Mouse (Mus musculus) cerebellum, adult 18-20 months (tissue): ENCODE results near the gene Mov10.
"Not testable (repeated sequence)": the region's sequence is repeated elsewhere in the genome, so short reads cannot be mapped to it uniquely, and the experiment has no call there.

Experiments
- DNase-seq, 2 experiments: peaks; one replicate each; pipeline ENCODE4 v3.0.0; 2021

The Mov10 gene

DNA sequence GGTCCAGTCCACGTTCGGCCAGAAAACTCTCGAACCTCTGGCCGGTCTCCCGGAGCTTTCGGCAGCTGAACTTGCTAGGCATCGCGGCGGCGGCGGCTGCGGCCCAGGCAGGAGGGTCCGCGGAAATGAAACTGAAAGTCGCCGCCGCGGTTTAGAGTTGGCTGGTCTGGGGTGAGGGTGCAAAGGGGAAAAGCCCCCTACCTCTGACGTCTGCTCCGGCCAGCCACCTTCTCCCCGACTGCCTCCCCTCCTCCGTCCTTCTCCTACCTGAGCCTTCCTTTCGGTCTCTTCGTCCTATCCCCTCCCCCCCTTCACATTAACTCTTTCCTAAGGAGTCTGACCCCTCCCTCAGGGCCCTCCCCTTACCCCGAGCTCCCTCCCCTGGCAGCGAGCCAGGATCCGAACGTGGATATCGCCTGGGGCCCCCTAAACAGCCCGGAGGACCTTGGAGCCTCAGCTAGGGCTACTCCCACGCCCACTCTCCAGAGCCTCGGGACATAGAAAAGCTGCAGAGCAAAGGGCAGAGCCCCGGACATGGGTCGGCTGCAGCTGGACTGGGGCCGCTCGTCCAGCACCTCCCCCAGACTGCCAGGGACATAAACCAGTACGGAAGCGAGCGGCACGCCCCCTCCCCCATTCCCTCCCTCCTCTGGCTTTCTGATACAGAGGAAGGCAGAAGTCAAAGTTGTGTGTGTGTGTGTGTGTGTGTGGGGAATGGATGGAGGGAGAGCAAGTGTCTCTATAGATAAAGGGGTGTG is at the start of gene Mov10:
Gene Mov10 (minus strand): TSS at position 573 of the 758 bp plus-strand sequence.
- peak; percentile 9 to 30 for DNase-seq

DNA sequence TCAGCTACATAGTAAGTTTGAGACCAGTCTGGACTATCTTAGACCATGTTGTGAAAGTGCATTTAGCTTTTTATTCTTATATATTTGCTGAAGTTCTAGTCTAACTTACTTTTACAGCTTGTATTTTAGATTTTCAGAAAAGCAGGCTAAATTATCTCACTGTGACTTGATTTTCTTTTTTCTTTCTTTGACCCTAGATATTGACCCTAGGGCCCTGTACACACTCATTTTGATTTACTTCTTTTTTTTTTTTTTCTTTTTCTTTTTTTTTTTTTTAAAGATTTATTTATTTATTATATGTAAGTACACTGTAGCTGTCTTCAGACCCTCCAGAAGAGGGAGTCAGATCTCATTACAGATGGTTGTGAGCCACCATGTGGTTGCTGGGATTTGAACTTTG is 48.3 kb upstream of the Mov10 start:
- not testable (repeated sequence) for DNase-seq

DNA sequence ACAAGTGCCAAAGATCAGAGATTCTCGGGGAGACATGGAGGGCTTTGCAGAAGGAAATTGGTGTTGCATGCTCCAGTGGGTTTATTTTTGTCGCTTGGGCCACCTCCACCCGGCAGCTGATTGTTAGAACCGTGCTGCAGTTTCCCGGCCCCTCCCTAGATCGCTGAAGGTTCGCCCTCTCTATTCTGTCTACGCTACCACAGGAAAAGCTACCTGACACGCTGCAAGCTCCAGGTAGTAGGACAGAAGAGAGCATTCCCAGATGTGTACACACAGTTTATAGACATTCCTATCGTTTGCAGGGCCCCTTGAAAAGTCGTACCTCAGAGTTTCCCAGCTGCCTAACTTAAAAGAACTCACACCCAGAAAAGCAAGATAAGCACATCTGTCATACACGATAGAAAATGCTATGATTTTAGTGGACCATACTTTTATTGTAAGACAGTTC is 47.0 kb upstream of the Mov10 start:
- DNase-seq = no peak

DNA sequence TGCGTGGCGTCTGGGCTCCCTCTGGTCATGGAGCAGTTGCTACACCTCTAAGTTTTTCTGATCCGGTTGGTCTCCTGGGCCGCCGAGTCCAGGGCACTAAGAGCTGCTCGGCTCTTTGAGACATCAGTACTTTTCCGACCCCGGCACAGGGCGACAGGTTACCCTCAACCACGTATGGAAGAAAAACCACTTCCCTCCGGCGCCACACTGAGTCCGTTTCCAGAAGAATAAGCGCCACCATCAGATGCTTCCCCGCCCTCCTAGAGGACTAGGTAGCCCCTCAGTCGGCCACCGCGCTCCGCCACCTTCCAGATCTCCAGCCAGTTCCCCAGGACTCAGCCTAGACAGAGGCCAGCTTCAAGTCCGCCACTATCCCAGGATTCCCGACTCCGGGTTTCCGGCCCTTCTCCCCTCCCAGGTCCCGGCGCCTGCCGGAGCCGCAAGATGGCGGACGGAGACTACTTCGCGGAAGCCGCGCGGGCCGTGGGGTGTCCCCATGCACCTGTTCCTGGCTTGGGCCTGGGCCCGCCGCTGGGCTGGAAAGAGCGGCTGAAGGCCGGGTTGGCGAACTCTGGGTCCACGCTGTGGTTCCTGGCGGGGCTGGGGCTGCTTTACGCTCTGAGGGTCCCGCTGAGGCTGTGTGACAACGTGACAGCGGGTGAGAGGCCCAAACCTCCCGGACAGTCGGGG is 46.4 kb upstream of the Mov10 start:
- DNase-seq = peak; percentile 92 to 94

DNA sequence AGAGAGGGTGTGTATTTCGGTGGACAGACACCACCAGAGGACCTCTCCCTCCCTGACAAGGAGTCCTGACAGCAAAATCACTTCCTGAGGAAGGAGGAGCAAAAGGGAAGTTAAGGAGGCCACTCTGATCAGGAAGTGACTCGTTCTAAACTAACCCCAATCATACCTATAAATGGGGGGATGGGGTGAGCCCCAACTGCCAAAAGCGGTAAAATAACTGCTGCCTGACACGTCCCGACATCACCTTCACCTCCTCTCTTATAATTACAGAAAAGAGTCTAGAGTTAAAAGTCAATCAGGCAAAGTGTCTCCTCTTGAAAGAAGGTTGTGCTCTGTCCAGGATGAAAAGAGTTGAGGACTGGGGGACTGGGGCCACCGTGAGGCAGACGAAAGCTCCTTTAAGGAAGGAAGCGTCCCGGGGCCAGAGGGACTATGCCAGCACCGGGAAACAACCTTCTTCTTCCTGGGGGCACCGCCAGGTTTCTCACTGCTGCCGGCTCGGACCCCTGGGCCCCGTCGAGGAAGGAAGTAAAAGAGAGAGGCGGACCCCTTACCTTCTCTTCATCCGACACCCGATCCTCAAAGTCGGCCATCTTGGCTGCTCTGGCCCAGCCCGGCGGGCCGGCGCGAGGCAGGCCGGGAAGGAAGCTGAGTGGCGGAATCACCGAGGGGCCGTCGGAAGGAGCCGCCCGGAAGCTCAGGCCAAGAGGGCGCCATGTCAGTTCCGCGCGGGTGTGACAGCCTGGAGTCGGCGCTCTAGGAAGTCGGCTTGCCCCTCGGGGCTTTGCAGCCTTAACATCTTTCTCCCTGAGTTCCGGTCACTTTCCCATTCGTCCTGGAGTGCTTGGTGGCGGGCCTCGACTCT is 45.7 kb upstream of the Mov10 start, which contains the start of the genes St7l and Capza1:
Gene St7l (plus strand): TSS at position 220 of the 865 bp plus-strand sequence.
Gene Capza1 (minus strand): TSS at position 720 of the 865 bp plus-strand sequence.
- DNase-seq = peak; percentile 90 to 91

DNA sequence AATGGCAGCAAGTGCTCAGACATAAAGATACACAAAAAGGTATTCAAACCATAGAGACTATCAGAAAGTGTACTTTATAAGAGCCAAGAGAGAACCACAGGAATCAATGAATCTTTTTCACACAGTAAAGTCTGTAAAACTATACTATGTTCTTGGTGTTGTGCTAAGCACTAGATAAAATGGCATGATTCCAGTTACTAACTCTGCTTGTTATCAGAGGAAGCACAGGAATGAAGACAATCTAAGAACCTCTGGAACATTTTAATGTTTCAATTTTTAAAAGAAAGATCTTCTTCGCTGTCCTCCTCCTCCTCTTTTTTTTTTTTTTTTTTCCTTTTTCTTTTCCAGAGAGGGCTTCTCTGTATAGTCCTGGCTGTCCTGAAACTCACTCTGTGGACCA is 40.2 kb upstream of the Mov10 start:
- no peak for DNase-seq

DNA sequence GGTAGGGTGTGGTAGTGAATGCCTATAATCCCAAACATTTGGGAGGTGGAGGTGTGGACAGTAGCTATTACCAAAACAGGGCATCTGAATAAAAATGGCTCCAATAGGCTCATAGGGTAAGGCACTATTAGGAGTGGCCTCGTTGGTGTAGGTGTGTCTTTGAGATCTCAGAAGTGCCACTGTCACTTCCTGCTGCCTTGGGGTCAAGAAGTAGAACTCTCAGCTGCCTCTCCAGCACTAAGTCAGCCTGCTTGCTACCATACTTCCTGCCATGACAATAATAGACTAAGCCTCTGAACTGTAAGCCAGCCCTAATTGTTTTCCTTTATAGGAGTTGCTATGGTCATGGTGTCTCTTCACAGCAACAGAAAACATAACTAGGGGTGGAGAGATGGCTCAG is 37.7 kb upstream of the Mov10 start:
- no peak for DNase-seq

DNA sequence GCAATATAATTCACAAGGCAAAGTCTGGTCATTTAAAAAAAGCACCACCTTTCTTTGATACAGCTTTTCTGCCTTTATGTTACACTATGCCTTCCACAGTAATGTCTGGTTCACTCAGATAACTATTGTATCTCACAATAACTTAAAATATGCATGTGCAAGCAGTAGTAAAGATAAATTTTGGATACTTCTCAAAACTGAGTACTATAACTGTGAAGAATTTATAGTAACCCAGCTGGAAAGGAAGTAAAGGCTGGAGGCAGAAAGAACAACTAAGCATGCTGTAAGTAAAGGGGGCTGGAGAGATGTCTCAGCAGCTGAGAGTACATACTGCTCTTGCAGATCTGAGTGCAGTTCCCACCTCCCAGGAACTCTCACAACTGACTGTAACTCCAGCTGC is 36.5 kb upstream of the Mov10 start:
- DNase-seq = no peak

DNA sequence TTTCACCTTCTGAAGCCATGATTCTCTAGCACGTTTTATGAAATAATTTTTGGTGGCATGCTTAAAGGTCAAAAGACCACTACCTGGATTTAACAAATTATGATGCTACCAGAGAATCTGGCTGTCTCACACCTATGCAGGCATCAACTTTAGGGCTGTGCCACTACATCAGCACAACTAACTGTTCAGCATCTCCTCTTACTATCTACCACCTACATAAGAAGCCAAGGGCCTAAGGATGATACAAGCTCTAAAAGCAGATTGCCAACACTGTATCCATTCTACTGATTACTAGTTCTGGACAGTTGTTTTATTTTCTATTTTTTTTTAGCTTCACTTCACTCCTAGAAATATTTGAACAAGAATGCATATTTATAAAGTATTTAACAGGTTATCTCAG is 36.1 kb upstream of the Mov10 start:
- DNase-seq = no peak

DNA sequence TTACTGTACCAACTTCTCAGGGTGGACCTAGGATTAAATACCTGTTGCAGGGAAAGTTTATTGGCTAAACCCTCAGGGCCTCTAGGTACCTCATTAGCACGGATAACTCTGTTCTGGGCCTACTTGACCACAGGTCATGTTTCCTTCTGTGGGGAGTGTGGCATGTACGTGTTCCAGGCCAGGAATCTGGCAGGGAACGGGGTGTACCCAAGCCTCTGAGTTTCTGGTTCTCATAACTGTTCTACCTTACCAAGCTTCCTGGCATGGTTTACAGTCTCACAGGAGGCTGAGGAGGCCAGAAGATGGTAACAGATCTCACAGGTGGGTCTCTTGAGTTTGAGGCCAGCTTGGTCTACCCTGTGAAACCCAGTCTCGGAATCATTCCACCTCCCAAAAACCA is 28.2 kb upstream of the Mov10 start:
- no peak for DNase-seq

DNA sequence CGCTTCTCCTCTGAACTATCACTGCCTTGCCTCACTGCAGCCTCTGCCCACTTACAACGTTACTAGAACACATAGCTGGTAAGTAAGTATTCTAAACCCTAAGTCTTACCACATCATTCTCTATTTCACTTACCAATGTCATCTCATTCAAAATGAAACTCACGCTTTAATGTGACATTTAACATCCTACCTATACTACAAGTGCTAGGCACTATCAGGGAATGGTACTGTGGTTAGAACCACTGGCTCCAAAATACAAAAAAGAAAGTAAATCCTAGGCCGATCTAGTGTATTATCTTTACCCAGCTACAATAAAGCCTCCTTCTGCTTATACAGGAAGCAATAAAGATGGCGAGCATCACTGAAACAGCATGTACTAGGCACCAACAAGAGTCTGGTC is 22.7 kb upstream of the Mov10 start:
- DNase-seq = no peak

DNA sequence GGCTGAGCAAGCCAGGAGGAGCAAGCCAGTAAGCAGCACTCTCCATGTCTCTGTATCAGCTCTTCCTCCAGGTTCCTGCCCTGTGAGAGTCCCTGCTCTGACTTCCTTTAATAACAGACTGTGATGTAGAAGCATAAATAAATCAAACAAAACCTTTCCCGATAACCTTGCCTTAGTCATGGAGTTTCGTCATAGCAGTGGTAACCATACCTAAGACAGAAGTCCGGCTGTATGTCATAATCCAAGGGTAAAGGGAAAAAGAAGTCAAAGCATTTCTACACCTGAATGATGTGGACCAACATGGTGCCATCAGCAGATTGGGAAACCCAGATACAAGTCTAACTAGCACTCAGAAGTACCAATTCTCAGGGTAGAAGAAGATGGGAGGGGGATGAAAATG is 17.4 kb upstream of the Mov10 start:
- no peak for DNase-seq

DNA sequence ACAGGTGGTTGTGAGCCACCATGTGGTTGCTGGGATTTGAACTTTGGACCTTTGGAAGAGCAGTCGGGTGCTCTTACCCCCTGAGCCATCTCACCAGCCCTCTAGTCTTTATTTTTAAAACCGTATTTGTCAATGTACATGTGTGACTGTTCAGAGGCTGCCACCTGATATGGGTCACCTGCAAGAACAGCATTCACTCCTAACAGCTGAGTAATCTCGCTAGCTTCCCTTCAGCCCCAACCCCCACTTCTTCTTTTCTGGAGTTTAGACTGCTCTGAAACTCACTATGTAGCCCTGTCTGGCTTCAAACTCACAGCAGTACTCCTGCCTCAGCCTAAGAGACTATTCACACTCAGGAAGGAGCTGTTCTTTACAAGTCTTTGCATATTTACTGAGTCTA is 4.0 kb upstream of the Mov10 start:
- DNase-seq = no peak

DNA sequence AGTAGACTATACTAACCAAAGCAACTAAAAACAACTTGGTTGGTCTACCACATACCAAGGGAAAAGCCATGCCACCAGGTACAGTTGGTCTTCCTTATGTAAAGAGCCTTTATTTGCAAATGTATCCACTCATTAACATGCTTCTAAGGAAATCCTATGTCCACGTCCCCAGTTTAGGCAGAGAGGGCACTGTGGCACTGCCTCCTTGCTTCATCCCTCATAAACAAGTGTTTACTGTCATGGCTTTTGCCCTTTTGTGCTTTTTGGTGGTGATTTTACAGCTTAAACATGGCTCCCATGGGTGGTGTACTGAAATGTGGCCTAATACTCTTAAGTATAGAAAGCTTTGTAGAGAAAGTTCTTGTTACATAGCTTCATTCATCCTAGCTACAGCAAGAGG is 2.1 kb upstream of the Mov10 start:
- no peak for DNase-seq

DNA sequence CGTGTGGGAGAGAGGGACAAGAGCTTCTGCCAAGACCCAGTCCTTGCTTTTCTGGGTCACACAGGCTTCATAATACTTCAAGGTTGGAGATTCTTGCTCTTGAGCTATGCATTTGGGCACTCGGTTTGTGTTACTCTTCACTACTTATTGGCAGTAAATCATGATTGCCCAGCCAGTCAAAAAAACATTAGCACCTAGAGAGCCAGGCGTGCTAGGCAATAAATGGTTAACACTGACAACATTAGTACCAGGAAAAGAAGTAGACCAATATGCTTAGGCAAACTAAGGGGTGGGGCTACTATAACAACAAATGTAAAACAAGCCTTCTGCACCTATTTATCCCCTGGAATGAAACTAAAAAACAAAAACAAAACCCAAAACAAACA is 379 bp upstream of the Mov10 start:
- no peak for DNase-seq

DNA sequence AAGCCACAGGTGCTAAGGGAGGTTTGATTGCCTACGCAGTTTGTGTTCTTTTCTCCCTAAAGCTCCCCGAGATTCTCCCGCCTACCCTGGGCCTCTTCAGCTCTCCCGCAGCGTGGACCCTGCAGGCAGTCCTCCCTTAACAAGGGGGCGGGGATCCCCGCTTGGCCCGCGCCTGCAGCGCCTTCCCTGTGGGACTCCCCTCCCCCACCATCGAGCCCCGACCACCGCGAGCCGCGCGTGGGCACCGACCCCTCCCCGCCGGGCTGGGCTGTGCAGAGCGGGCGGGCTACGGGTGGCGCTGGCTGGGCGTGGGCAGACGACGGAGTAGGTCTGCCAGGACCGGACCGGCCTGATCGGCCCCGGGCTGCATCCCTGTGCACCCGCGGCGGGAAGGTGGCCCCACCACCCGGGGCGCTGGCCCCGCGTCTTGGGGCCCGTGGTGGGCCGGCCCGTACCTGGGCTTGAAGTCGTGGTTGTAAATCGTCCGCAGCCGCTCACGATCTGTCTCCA is 827 bp downstream of the Mov10 start:
- DNase-seq = peak; percentile 12 to 32

DNA sequence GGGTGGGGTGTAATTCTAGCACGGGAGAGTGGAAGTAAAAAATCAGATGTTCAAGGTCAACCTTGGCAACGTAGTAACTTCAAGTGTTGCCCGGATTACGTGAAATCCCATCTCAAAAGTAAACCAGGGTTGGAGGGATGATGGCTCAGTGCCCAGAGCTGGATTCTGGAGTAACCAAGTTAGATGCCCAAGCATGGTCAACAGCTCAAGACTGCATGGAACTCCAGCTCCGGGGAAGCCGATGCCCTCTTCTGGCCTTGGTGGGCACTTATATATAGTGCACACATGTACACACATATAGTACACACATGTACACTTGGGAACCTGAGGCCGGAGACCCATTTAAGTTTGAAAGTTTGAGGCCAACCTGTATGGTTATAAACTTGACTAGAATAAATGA is 2.2 kb downstream of the Mov10 start:
- no peak for DNase-seq

DNA sequence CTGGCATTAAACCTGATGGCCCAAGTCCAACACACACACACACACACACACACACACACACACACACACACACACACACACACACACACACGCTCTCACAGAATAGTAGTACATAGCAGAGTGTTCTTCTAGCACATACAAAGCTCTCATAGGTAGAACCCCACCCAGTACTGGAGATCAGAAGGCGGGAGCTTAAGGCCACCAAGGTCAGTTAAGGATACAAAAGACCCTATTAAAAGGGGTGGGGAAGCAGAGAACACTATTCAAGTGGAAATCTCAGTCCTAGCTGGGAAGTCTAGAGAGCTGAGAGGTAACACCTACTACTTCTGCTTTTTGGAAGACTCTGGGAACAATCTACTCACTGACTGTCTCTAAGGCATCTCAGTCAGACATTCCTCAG is 3.0 kb downstream of the Mov10 start:
- DNase-seq = no peak

DNA sequence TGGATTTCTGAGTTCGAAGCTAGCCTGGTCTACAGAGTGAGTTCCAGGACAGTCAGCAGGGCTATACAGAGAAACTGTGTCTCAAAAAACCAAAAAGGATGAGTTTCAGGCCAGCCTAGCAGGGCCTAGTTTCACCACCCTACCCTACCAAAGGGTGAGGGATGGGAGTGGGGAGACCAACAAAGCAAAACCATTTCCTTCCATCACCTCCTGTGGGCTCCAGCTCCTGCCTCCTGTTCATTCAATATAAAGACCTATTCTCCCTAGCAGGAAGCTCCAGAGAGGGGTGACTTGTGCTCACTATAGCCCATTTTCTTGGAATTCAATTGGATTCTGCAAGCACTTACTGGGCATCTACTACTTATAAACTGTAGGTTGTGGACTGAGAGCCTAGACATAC is 3.6 kb downstream of the Mov10 start:
- no peak for DNase-seq

DNA sequence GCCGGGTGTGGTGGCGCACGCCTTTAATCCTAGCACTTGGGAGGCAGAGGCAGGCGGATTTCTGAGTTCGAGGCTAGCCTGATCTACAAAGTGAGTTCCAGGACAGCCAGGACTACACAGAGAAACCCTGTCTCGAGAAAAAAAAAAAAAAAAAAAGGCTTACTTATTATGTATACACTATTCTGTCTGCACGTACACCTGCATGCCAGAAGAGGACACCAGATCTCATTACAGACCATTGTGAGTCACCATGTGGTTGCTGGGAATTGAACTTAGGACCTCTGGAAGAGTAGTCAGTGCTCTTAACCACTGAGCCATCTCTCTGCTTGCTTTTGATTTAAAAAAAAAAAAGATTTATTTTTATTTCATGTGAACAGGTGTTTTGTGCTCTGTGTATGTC is 5.1 kb downstream of the Mov10 start:
- not testable (repeated sequence) for DNase-seq

DNA sequence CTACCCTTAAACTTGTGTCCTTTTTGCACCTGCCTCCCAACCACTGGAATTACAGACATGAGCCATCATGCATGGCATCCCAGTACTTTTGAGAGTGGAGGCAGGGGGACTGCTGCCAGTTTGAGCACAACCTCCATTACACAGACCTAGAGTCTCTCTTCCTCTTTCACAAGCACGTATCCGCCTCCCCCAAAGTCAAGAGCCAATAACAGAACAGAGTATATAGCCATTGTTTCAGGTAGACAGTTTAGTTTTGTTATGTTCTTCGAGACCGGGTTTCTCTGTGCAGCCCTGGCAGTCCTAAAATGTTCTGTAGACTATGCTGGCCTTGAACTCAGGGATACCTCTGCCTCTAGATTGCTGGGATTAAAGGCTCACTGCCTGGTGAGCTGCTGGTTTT is 6.1 kb downstream of the Mov10 start:
- no peak for DNase-seq

DNA sequence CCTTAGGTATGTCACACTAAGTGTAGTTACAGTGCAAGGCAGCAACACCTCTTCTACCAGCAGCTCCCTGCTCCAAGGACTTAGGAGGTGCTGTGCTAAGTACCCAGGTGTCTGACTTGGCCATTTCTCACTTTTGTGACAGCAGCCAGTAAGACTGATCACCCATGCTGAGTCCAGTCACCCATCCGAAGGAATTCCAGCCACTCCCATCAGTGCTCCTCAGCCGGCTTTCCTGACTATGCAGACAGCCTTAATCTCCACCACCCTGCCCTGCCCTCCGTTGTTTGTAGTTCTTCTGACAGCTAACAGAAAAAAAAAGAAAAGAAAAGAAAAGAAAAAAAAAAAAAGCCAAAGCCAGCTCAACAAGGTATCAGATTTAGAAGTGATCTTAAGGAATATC is 6.6 kb downstream of the Mov10 start:
- DNase-seq = no peak

DNA sequence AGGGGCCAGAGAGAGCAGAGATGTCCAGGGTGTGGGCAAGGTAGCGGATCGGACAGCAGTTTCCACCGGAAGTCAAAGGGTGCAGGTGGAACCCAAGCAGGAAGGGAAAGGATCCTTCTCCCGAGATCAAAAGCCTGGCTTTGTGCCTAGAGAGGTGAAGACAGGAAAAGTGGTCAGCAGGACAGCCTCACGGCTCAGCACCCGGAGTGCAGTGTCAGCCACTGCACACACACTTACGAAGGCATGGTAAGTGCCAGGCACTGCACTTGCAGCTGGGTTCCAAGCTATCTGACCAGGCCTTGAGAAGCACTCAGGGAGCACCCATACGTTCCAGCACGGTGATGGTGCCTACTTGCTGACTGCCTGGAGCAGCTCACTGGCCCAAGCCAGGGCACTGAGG is 12.8 kb downstream of the Mov10 start:
- no peak for DNase-seq
